Mouse (Mus musculus) midbrain, embryonic 12.5 days (tissue): Measurements from ENCODE around the gene Gpr65. TPM values are rescaled to one million over a fixed set of nuclear protein-coding genes. Genes with fewer than 3 reads are reported as not detected.

Experiments used
- ATAC-seq: fragments of 200-750 bp; cut with Nextera tagmentation; 2 replicates; pipeline ENCODE4 v1.8.0; 2017; ENCODE audit warnings: low read depth, moderate TSS enrichment, moderate library complexity; ENCODE audit not compliant: low FRiP score
- H3K27ac ChIP-seq: fragments of 300-500 bp; sonication (generic); replicated peaks from 2 replicates; pipeline ENCODE4 v1.5.1; 2016; ENCODE audit warnings: mild to moderate bottlenecking
- H3K27me3 ChIP-seq: fragments of 300-500 bp; sonication (generic); 2 replicates; pipeline ENCODE4 v1.6.1; 2016; ENCODE audit warnings: mild to moderate bottlenecking
- H3K36me3 ChIP-seq: fragments of 300-500 bp; sonication (generic); 2 replicates; pipeline ENCODE4 v1.6.1; 2016
- H3K4me1 ChIP-seq: fragments of 300-500 bp; sonication (generic); 2 replicates; pipeline ENCODE4 v1.6.1; 2016
- H3K4me2 ChIP-seq: fragments of 300-500 bp; sonication (generic); replicated peaks from 2 replicates; pipeline ENCODE4 v1.6.1; 2016; ENCODE audit warnings: mild to moderate bottlenecking, moderate library complexity
- H3K4me3 ChIP-seq: fragments of 300-500 bp; sonication (generic); 2 replicates; pipeline ENCODE4 v1.5.1; 2016; ENCODE audit warnings: mild to moderate bottlenecking
- H3K9ac ChIP-seq: fragments of 300-500 bp; sonication (generic); replicated peaks from 2 replicates; pipeline ENCODE4 v1.6.1; 2016; ENCODE audit warnings: mild to moderate bottlenecking, moderate library complexity
- H3K9me3 ChIP-seq: fragments of 300-500 bp; sonication (generic); 2 replicates; pipeline ENCODE4 v1.6.1; 2016; ENCODE audit warnings: mild to moderate bottlenecking
- WGBS: fragments of 180-500 bp; shearing (Covaris S2); methylation state at CpG from one replicate; pipeline ENCODE4 v1.1.7; 2016; 5-methylcytosine and 5-hydroxymethylcytosine counted together
- polyA plus RNA-seq: library from polyadenylated mRNA; unstranded; fragments of >200 nt; fragmentation: Nextera tagmentation; extraction: Ambion mirVana; gene quantifications from 2 replicates; pipeline ENCODE4 v1.2.1, GENCODE M21; 2016

Gene Gpr65
- polyA plus RNA-seq, 1 experiment from 2014 or later = 0.52 TPM

DNA sequence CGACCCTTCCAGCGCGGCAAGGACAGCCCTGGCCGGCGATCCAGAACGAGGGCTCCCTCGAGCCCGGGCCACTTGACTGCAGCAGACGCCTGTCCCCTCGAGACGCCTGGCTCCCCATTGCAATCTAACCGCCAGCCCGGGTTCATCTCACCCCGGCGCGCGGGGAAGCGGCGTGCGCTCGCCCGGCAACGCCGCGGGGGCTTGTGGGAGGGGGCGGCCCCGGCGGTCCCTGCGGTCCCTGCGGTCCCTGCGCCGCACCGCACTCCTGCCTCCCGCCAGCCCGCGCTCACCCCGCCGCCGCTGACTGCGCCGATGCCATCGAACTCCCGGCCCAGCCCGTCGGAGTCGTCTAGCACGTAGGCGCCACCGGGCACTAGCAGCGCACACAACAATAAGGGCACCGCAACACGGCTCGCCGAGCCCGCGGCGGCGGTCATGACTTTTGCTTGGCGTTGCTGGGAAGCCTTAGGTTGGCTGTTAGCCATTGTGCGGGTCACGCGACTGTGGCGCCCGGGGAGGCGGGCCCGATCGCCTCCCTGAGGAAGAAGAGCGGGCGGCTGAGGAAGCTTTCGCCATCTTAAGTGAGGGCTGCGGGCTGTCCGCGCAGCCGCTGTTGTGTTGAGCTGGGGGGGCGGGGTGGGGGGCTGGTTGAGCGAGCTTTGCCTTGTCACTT, 9.5 kb upstream of the Gpr65 start, which contains the start of gene Galc:
TSS of gene Galc (minus strand) at position 615 of the 673 bp plus-strand sequence.
- no peaks in the 10 kb centered on the region for H3K9me3 ChIP-seq
- 0 out of 2 replicates have a peak, but pooled peaks cover 7% of the 10 kb centered on the region for H3K4me1 ChIP-seq
- peak; percentile 93 for ATAC-seq
- H3K36me3 ChIP-seq = no peaks in the 10 kb centered on the region
- peak within 1 kb of the TSS; percentile 74 for H3K4me3 ChIP-seq
- peak within 1 kb of the TSS; percentile 89 for H3K9ac ChIP-seq
- H3K27me3 ChIP-seq = no peaks in the 10 kb centered on the region
- WGBS = under 1% methylated on average over 75 of the region's 76 CpGs
- peak within 1 kb of the TSS; percentile 70 for H3K4me2 ChIP-seq
- H3K27ac ChIP-seq = peak within 1 kb of the TSS; percentile 98

DNA sequence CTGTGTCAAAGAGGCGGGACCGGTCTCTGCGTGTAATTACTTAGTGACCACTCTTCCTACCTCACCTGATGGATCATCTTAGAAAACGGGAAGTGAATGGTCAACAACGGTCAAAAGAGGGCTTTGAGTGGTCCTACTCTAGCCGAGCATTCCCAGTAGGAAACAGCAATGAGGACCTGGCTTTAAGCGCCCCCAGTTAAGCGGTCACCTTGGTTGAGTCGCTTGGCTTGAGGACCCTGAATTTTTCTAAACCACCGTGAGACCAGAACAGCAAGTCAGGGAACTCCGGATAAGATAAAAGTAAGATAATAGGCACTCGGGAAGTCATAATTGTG, 8.9 kb upstream of the Gpr65 start:
- 5% methylated on average over 12 of the region's 12 CpGs for WGBS
- Histone ChIP-seq H3K27ac (peak overlapping the region; percentile 98), H3K4me1 (0 out of 2 replicates have a peak, but pooled peaks cover 7% of the 10 kb centered on the region), H3K27me3 (no peaks in the 10 kb centered on the region), H3K9ac (peak overlapping the region; percentile 89; the same call in 1 of the 2 replicates), H3K9me3 (no peaks in the 10 kb centered on the region), H3K4me2 (peak overlapping the region; percentile 70), H3K36me3 (no peaks in the 10 kb centered on the region), H3K4me3 (peak overlapping the region; percentile 74)
- no peak for ATAC-seq

GRCm38 (mm10) chr12:98265697-98266096, 2.7 kb upstream of the Gpr65 start:
- Histone ChIP-seq H3K4me3 (no peak overlapping the region), H3K4me2 (no peak overlapping the region), H3K27ac (no peak overlapping the region), H3K36me3 (no peaks in the 10 kb centered on the region), H3K4me1 (no peaks in the 10 kb centered on the region), H3K9ac (no peak overlapping the region), H3K27me3 (no peaks in the 10 kb centered on the region), H3K9me3 (no peaks in the 10 kb centered on the region)
- 86% methylated on average over 9 of the region's 9 CpGs for WGBS
- no peak for ATAC-seq

DNA sequence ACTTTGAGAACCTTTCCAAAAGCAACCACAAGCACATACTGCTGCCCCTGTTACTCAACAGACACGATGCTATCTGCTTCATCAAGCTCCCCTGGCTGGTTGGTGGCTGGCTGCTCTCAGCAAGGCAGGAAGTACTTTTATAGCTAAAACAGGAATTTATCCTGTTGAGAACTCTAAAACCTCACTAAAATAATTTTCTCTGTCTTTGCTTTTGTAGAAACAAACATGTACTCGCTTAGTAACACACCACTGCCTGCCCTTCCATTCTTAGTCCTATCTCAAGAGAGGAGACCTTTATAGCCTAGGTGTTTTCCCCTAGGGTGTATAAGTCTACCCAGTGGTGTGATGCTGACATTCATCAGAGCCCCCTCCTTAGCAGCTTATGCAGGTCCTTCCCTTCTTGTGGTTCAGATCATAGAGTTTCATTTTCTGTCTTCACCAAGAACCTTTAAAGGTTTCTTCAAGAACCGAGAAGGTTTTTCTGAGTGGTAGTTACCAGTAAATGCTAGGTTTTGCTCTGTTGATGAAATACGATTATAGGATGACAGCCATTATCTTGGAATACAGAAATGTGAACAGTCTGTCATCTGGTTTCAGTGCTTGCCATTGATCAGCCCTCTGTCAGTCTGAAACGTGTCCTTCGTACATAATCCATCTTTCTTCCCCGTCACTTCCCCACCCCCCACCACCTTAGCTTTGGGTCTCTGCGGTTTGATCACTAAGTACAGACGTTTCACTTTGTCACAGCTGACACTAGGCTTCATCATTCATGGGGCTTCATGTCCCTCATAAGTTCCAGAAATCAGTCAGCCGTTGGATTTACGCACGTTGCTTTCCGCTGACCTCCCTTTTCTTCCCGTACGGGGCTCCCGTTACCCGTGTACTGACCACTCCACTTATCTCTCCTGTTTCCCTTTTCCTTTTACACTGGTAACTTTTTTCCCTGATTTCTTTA, 1.6 kb downstream of the Gpr65 start:
- 75% methylated on average over 17 of the region's 17 CpGs for WGBS

GRCm38 (mm10) chr12:98270810-98271566, 2.6 kb downstream of the Gpr65 start:
- 57% methylated on average over 12 of the region's 12 CpGs for WGBS
- 0 out of 2 replicates have a peak, but pooled peaks cover 2% of the 10 kb centered on the region for H3K4me1 ChIP-seq
- H3K4me2 ChIP-seq = no peak overlapping the region
- H3K27ac ChIP-seq = no peak overlapping the region
- H3K36me3 ChIP-seq = no peaks in the 10 kb centered on the region
- no peaks in the 10 kb centered on the region for H3K27me3 ChIP-seq
- no peaks in the 10 kb centered on the region for H3K9me3 ChIP-seq
- no peak overlapping the region for H3K9ac ChIP-seq
- no peak overlapping the region for H3K4me3 ChIP-seq
- no peak for ATAC-seq

More for the DNA sequence above, 1.6 kb downstream of the Gpr65 start:
- no peak overlapping the region for H3K4me3 ChIP-seq
- ATAC-seq = no peak
- no peaks in the 10 kb centered on the region for H3K27me3 ChIP-seq
- no peak overlapping the region for H3K27ac ChIP-seq
- H3K4me1 ChIP-seq = 0 out of 2 replicates have a peak, but pooled peaks cover 2% of the 10 kb centered on the region
- H3K9me3 ChIP-seq = no peaks in the 10 kb centered on the region
- H3K36me3 ChIP-seq = no peaks in the 10 kb centered on the region
- no peak overlapping the region for H3K4me2 ChIP-seq
- H3K9ac ChIP-seq = no peak overlapping the region

GRCm38 (mm10) chr12:98272433-98272832, 4.0 kb downstream of the Gpr65 start:
- H3K27ac ChIP-seq = no peak overlapping the region
- H3K4me3 ChIP-seq = no peak overlapping the region
- H3K9me3 ChIP-seq = no peaks in the 10 kb centered on the region
- 48% methylated on average over 7 of the region's 7 CpGs for WGBS
- H3K9ac ChIP-seq = no peak overlapping the region
- H3K4me2 ChIP-seq = no peak overlapping the region
- no peak for ATAC-seq
- no peaks in the 10 kb centered on the region for H3K27me3 ChIP-seq
- H3K36me3 ChIP-seq = no peaks in the 10 kb centered on the region
- H3K4me1 ChIP-seq = 0 out of 2 replicates have a peak, but pooled peaks cover 2% of the 10 kb centered on the region

DNA sequence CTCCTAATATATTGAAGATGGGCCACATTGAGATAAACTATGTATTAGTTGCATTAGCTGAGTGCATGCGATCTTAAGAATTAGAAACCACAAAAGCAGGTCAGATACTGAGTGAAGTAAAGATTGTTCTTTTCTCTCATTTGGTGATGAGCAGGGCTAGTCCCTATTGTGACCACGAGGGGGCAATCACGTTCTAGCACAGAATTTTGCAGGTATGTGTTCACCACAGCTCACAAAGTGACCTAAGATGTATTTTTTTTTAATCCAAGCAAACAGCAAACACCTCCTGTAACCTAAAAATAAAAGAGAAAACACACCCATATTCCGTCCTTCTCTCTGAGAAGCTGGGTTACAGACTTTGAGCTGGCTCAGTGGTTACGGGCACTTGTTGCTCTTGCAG, 12.1 kb downstream of the Gpr65 start:
- no peak; the same call in 1 of the 2 replicates for ATAC-seq
- Histone ChIP-seq H3K9ac (no peak overlapping the region), H3K27me3 (no peaks in the 10 kb centered on the region), H3K9me3 (no peaks in the 10 kb centered on the region), H3K36me3 (no peaks in the 10 kb centered on the region), H3K4me3 (no peak overlapping the region), H3K27ac (no peak overlapping the region), H3K4me2 (no peak overlapping the region), H3K4me1 (no peaks in the 10 kb centered on the region)
- 34% methylated on average over 5 of the region's 5 CpGs for WGBS

GRCm38 (mm10) chr12:98280996-98281395, 12.6 kb downstream of the Gpr65 start:
- ATAC-seq = no peak
- no peaks in the 10 kb centered on the region for H3K27me3 ChIP-seq
- no peaks in the 10 kb centered on the region for H3K36me3 ChIP-seq
- no peaks in the 10 kb centered on the region for H3K9me3 ChIP-seq
- WGBS = 75% methylated on average over 8 of the region's 8 CpGs
- no peak overlapping the region for H3K9ac ChIP-seq
- no peaks in the 10 kb centered on the region for H3K4me1 ChIP-seq
- H3K4me3 ChIP-seq = no peak overlapping the region
- H3K27ac ChIP-seq = no peak overlapping the region
- H3K4me2 ChIP-seq = no peak overlapping the region

- no peak overlapping the region for H3K27ac ChIP-seq
- H3K36me3 ChIP-seq = no peaks in the 10 kb centered on the region
- H3K27me3 ChIP-seq = no peaks in the 10 kb centered on the region
- no peaks in the 10 kb centered on the region for H3K9me3 ChIP-seq
- H3K4me2 ChIP-seq = no peak overlapping the region
- ATAC-seq = no peak
- no peaks in the 10 kb centered on the region for H3K4me1 ChIP-seq
- H3K9ac ChIP-seq = no peak overlapping the region
- 87% methylated on average over 14 of the region's 14 CpGs for WGBS
- no peak overlapping the region for H3K4me3 ChIP-seq
Measured at GRCm38 (mm10) chr12:98282776-98283486, 14.5 kb downstream of the Gpr65 start.

DNA sequence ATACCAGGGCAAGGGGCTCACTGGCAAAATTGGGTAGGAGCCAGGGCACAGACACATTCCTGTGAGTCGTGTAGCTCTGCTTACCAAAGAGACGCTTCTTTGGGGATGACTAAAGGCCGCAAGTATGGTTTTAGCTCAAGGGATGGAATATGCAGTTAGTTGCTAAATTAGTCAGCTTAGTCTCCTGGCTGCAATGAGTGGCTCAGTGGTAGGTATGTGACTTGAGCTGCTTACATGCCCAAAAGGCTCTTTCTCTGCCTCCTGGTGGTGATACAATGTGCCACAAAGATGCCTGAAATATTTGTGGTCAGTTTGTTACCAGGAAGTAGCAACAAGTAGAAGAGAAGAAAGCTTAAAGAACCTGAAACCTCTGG, 15.0 kb downstream of the Gpr65 start:
- no peak for ATAC-seq
- WGBS = 74% methylated on average over 3 of the region's 3 CpGs
- no peak overlapping the region for H3K4me3 ChIP-seq

DNA sequence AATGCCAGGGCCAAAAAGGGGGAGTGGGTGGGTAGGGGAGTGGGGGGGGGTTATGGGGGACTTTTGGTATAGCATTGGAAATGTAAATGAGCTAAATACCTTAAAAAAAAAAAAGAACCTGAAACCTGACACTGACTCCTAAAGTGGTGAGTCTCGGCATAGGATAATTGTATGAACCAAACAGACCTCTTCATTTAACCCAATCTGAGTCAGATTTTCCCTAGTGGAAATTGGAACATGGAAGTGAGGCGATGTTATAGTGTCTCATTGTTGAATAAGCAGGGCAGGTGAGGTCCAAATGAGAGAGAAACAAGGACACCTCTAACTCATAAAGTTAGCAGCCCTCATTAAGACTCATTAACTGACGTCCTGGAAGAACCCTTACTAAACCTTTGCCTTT, 16.0 kb downstream of the Gpr65 start:
- no peaks in the 10 kb centered on the region for H3K27me3 ChIP-seq
- 90% methylated on average over 3 of the region's 3 CpGs for WGBS
- H3K36me3 ChIP-seq = no peaks in the 10 kb centered on the region
- H3K4me3 ChIP-seq = no peak overlapping the region
- H3K9me3 ChIP-seq = no peaks in the 10 kb centered on the region
- ATAC-seq = no peak
- no peak overlapping the region for H3K4me2 ChIP-seq
- no peaks in the 10 kb centered on the region for H3K4me1 ChIP-seq
- no peak overlapping the region for H3K27ac ChIP-seq
- no peak overlapping the region for H3K9ac ChIP-seq

More for the DNA sequence above, 15.0 kb downstream of the Gpr65 start:
- H3K9me3 ChIP-seq = no peaks in the 10 kb centered on the region
- no peak overlapping the region for H3K27ac ChIP-seq
- no peaks in the 10 kb centered on the region for H3K36me3 ChIP-seq
- H3K4me1 ChIP-seq = no peaks in the 10 kb centered on the region
- no peaks in the 10 kb centered on the region for H3K27me3 ChIP-seq
- no peak overlapping the region for H3K9ac ChIP-seq
- no peak overlapping the region for H3K4me2 ChIP-seq
